Mouse (Mus musculus) kidney, postnatal 0 days (tissue): Measurements from ENCODE around the gene Gdf11. TPM values are rescaled to one million over a fixed set of nuclear protein-coding genes. Genes with fewer than 3 reads are reported as not detected.
A peak's percentile ranks its signal among the peaks of the same experiment; 100 is the strongest.

Experiments used
- ATAC-seq: fragments of 200-750 bp; cut with Nextera tagmentation; replicated peaks from 2 replicates; pipeline ENCODE4 v1.8.0; 2017; ENCODE audit warnings: low read depth, moderate number of reproducible peaks, moderate TSS enrichment, moderate library complexity; ENCODE audit not compliant: low FRiP score
- DNase-seq: peaks from one replicate; pipeline ENCODE4 v3.0.0-alpha.2; 2016; ENCODE audit warnings: low spot score
- H3K27ac ChIP-seq: fragments of 300-500 bp; sonication (generic); 2 replicates; pipeline ENCODE4 v1.5.1; 2014; ENCODE audit warnings: mild to moderate bottlenecking
- H3K27me3 ChIP-seq: fragments of 300-500 bp; sonication (generic); 2 replicates; pipeline ENCODE4 v1.6.1; 2014; ENCODE audit warnings: low read length, mixed read lengths; ENCODE audit not compliant: insufficient read depth
- H3K36me3 ChIP-seq: fragments of 300-500 bp; sonication (generic); 2 replicates; pipeline ENCODE4 v1.6.1; 2014; ENCODE audit warnings: low read length, mixed read lengths; ENCODE audit not compliant: insufficient read depth
- H3K4me1 ChIP-seq: fragments of 300-500 bp; sonication (generic); replicated peaks from 2 replicates; pipeline ENCODE4 v1.6.1; 2014; ENCODE audit warnings: antibody characterized with exemption, low read length, mixed read lengths; ENCODE audit not compliant: insufficient read depth
- H3K4me2 ChIP-seq: fragments of 300-500 bp; sonication (generic); 2 replicates; pipeline ENCODE4 v1.6.1; 2014; ENCODE audit warnings: mild to moderate bottlenecking, low read length, moderate library complexity, mixed read lengths
- H3K4me3 ChIP-seq: fragments of 300-500 bp; sonication (generic); replicated peaks from 2 replicates; pipeline ENCODE4 v1.5.1; 2014; ENCODE audit warnings: low read depth, low read length
- H3K9ac ChIP-seq: fragments of 300-500 bp; sonication (generic); 2 replicates; pipeline ENCODE4 v1.6.1; 2014; ENCODE audit warnings: low read depth, low read length
- H3K9me3 ChIP-seq: fragments of 300-500 bp; sonication (generic); replicated peaks from 2 replicates; pipeline ENCODE4 v1.6.1; 2016; ENCODE audit warnings: low read length, inconsistent platforms, mixed read lengths
- CTCF ChIP-seq: IDR thresholded peaks from 2 replicates; pipeline ENCODE4 v1.5.1; 2016; ENCODE audit warnings: antibody characterized with exemption, low read depth, mild to moderate bottlenecking, moderate library complexity
- WGBS: fragments of 180-500 bp; shearing (Covaris S2); extraction: QIAGEN DNeasy Blood & Tissue Kit; methylation state at CpG from one replicate; pipeline ENCODE4 v1.1.7; 2014; 5-methylcytosine and 5-hydroxymethylcytosine counted together
- polyA plus RNA-seq: library from polyadenylated mRNA; unstranded; fragments of >200 nt; fragmentation: Nextera tagmentation; extraction: Ambion mirVana; gene quantifications from 2 replicates; pipeline ENCODE4 v1.2.1, GENCODE M21; 2015

Gene Gdf11
- polyA plus RNA-seq, 1 experiment from 2014 or later, result 7.7 TPM

- WGBS, result 58% methylated on average over 9 of the region's 9 CpGs
- Histone ChIP-seq H3K27me3 (no peaks in the 10 kb centered on the region), H3K9me3 (no peaks in the 10 kb centered on the region), H3K27ac (peak within 1 kb of the TSS; percentile 95), H3K4me1 (peaks cover 31% of the 10 kb centered on the region), H3K4me3 (peak within 1 kb of the TSS; percentile 65), H3K36me3 (no peaks in the 10 kb centered on the region), H3K4me2 (peak within 1 kb of the TSS; percentile 59), H3K9ac (peak within 1 kb of the TSS; percentile 75)
- DNase-seq, result no peak
- ATAC-seq, result no peak
- TF ChIP-seq CTCF, result no peak
Measured at GRCm38 (mm10) chr10:128923935-128924334, 32.4 kb upstream of the Gdf11 start, which contains the start of gene Bloc1s1. Bloc1s1 (minus strand) TSS chr10:128924035.

- H3K9ac ChIP-seq, result peak overlapping the region; percentile 75
- ATAC-seq, result peak; percentile 95
- peak overlapping the region; percentile 65 for H3K4me3 ChIP-seq
- H3K9me3 ChIP-seq, result no peaks in the 10 kb centered on the region
- peak; percentile 93 for DNase-seq
- under 1% methylated on average over 42 of the region's 42 CpGs for WGBS
- no peaks in the 10 kb centered on the region for H3K27me3 ChIP-seq
- TF ChIP-seq CTCF, result peak; percentile 65
- H3K27ac ChIP-seq, result peak overlapping the region; percentile 95
- H3K36me3 ChIP-seq, result no peaks in the 10 kb centered on the region
- H3K4me1 ChIP-seq, result peaks cover 31% of the 10 kb centered on the region
- peak overlapping the region; percentile 59 for H3K4me2 ChIP-seq
Measured at GRCm38 (mm10) chr10:128923013-128923691, 31.6 kb upstream of the Gdf11 start.

- H3K4me1 ChIP-seq, result peaks cover 31% of the 10 kb centered on the region
- H3K27ac ChIP-seq, result peak within 1 kb of the TSS; percentile 95
- H3K4me2 ChIP-seq, result peak within 1 kb of the TSS; percentile 59
- 16% methylated on average over 1 of the region's 1 CpGs for WGBS
- no peaks in the 10 kb centered on the region for H3K27me3 ChIP-seq
- DNase-seq (no peak), ATAC-seq (no peak)
- no peaks in the 10 kb centered on the region for H3K9me3 ChIP-seq
- no peak for TF ChIP-seq CTCF
- H3K9ac ChIP-seq, result peak within 1 kb of the TSS; percentile 75
- peak within 1 kb of the TSS; percentile 65 for H3K4me3 ChIP-seq
- H3K36me3 ChIP-seq, result 0 out of 2 replicates have a peak, but pooled peaks cover under 1% of the 10 kb centered on the region
Measured at GRCm38 (mm10) chr10:128922822-128923012, 31.2 kb upstream of the Gdf11 start, which contains the start of gene Rdh5. Rdh5 (minus strand) TSS chr10:128922888.

GRCm38 (mm10) chr10:128921883-128922821 is 30.6 kb upstream of the Gdf11 start:
- ATAC-seq (no peak), DNase-seq (no peak)
- H3K4me1 ChIP-seq, result peaks cover 31% of the 10 kb centered on the region
- peak overlapping the region; percentile 75 for H3K9ac ChIP-seq
- peak overlapping the region; percentile 95 for H3K27ac ChIP-seq
- no peak for TF ChIP-seq CTCF
- 67% methylated on average over 16 of the region's 16 CpGs for WGBS
- no peaks in the 10 kb centered on the region for H3K9me3 ChIP-seq
- H3K36me3 ChIP-seq, result peaks cover 7% of the 10 kb centered on the region; the same call in 1 of the 2 replicates
- H3K4me2 ChIP-seq, result peak overlapping the region; percentile 59
- H3K4me3 ChIP-seq, result peak overlapping the region; percentile 65
- H3K27me3 ChIP-seq, result no peaks in the 10 kb centered on the region

GRCm38 (mm10) chr10:128921251-128921650 is 29.7 kb upstream of the Gdf11 start:
- H3K4me2 ChIP-seq, result no peak overlapping the region
- TF ChIP-seq CTCF, result no peak
- no peaks in the 10 kb centered on the region for H3K27me3 ChIP-seq
- H3K36me3 ChIP-seq, result peaks cover 15% of the 10 kb centered on the region; the same call in 1 of the 2 replicates
- DNase-seq (no peak), ATAC-seq (no peak)
- no peaks in the 10 kb centered on the region for H3K9me3 ChIP-seq
- H3K9ac ChIP-seq, result no peak overlapping the region
- no peak overlapping the region for H3K4me3 ChIP-seq
- WGBS, result 29% methylated on average over 1 of the region's 1 CpGs
- H3K4me1 ChIP-seq, result peaks cover 31% of the 10 kb centered on the region
- peak overlapping the region; percentile 67 for H3K27ac ChIP-seq

- ATAC-seq (no peak), DNase-seq (peak; percentile 76)
- Histone ChIP-seq H3K4me1 (peaks cover 31% of the 10 kb centered on the region), H3K36me3 (peaks cover 15% of the 10 kb centered on the region; the same call in 1 of the 2 replicates), H3K9me3 (no peaks in the 10 kb centered on the region), H3K9ac (no peak overlapping the region), H3K4me3 (no peak overlapping the region), H3K27ac (peak overlapping the region; percentile 67), H3K4me2 (no peak overlapping the region), H3K27me3 (no peaks in the 10 kb centered on the region)
- no peak for TF ChIP-seq CTCF
- WGBS, result 64% methylated on average over 3 of the region's 3 CpGs
Measured at GRCm38 (mm10) chr10:128920736-128921161, 29.2 kb upstream of the Gdf11 start.
